Mouse (Mus musculus): ENCODE results near the gene Thrb. TPM values are rescaled to one million over a fixed set of nuclear protein-coding genes. Genes with fewer than 3 reads are reported as not detected.

Gene Thrb
- polyA plus RNA-seq, 1 experiment from 2014 or later = 0.32 TPM

DNA sequence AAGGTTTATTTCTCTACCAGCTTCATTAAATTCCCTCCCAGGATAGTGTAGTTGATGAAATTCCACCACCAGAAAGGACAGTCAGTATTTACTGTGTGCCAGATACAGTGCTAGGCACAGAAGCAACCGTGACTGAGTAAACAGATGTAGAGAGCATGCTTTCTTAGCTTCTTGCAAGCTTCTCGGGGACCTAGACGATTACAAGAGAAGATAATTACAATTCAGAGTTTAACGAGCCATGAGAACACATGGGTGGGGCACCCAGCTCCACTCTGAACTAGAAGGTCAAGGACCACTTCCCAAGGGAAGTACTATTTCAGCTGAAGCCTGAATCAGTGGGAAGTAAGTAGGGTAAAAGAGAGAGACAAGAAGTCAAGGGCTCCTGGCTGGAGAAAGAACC, 190.3 kb downstream of the Thrb start:
- Histone ChIP-seq H3K9me3 (ENCODE audit: control insufficient read depth, low read length) (no peaks in the 10 kb centered on the region), H3K9ac (ENCODE audit: low read length) (no peak overlapping the region), H3K4me2 (ENCODE audit: low read depth, low read length, severe bottlenecking) (no peak overlapping the region), H3K4me3 (ENCODE audit: low read depth, low read length) (no peak overlapping the region), H3K27ac (ENCODE audit: low read depth, low read length) (no peak overlapping the region), H3K4me1 (replicated peaks; ENCODE audit: control insufficient read depth, insufficient read depth, low read length) (no peaks in the 10 kb centered on the region), H3K27me3 (ENCODE audit: control insufficient read depth, insufficient read depth, low read length) (no peaks in the 10 kb centered on the region), H3K36me3 (ENCODE audit: control insufficient read depth, insufficient read depth, low read length) (no peaks in the 10 kb centered on the region)
- DNase-seq (ENCODE audit: low spot score) (no peak), ATAC-seq (replicated peaks; ENCODE audit: low FRiP score) (no peak)
- WGBS = 61% methylated on average over 4 of the region's 4 CpGs

DNA sequence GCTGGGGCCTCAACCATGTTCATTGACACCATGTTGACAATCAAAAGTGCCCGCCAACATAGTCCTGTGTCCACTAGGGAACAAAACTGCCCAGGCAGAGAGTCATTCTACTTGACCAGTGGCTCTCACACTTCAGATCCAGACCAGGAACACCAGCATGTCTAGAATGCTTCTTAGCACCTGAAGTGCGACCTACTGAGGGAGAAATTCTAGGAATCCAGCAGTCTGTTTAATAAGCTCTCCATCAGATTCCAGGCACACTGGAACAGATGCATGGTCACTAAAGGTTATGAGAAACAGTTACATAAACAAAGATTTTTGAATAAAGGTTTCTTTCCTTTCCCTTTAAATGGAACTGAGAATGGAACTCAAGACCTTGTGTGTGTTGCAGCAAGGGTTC, 192.2 kb downstream of the Thrb start:
- no peak overlapping the region for H3K9ac ChIP-seq (ENCODE audit: low read length)
- no peak overlapping the region for H3K4me2 ChIP-seq (ENCODE audit: low read depth, low read length, severe bottlenecking)
- no peaks in the 10 kb centered on the region for H3K36me3 ChIP-seq (ENCODE audit: control insufficient read depth, insufficient read depth, low read length)
- DNase-seq (ENCODE audit: low spot score) (no peak), ATAC-seq (replicated peaks; ENCODE audit: low FRiP score) (no peak)
- no peak overlapping the region for H3K4me3 ChIP-seq (ENCODE audit: low read depth, low read length)
- 85% methylated on average over 2 of the region's 2 CpGs for WGBS
- H3K4me1 ChIP-seq (replicated peaks; ENCODE audit: control insufficient read depth, insufficient read depth, low read length) = no peaks in the 10 kb centered on the region
- H3K9me3 ChIP-seq (ENCODE audit: control insufficient read depth, low read length) = no peaks in the 10 kb centered on the region
- no peaks in the 10 kb centered on the region for H3K27me3 ChIP-seq (ENCODE audit: control insufficient read depth, insufficient read depth, low read length)
- no peak overlapping the region for H3K27ac ChIP-seq (ENCODE audit: low read depth, low read length)

DNA sequence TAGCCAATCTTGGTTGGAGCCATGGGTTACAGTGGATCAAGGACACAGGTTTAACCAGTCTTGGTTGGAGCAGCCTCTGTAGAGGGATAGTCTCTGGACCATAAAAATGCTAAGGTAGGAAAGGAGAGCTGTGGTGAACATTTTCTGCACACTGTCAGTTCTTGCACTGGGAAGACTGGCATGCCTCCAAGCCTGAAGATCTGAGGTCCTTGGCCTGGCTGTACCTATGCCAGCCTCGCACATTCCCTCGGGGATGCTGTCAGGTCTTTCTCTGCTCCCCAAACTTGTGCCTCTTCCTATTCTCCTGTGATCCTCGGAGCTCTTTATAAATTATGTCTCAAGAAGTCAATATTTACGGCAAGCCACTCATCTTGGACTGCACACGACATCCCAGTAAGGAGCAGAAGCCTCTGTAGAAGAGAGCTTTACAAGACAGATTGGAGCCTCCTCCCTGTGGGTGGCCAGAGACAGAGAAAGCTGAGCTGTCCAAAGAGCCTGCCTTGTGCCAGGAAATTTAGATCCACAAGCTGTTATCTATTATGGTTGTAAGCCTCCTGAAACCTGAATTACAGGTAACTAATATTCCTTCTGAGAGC, 199.8 kb downstream of the Thrb start:
- no peaks in the 10 kb centered on the region for H3K27me3 ChIP-seq (ENCODE audit: control insufficient read depth, insufficient read depth, low read length)
- no peaks in the 10 kb centered on the region for H3K4me1 ChIP-seq (replicated peaks; ENCODE audit: control insufficient read depth, insufficient read depth, low read length)
- WGBS = 82% methylated on average over 5 of the region's 5 CpGs
- H3K4me2 ChIP-seq (ENCODE audit: low read depth, low read length, severe bottlenecking) = no peak overlapping the region
- DNase-seq (ENCODE audit: low spot score) = no peak
- no peak overlapping the region for H3K9ac ChIP-seq (ENCODE audit: low read length)
- H3K36me3 ChIP-seq (ENCODE audit: control insufficient read depth, insufficient read depth, low read length) = no peaks in the 10 kb centered on the region
- ATAC-seq (replicated peaks; ENCODE audit: low FRiP score) = no peak
- no peak overlapping the region for H3K4me3 ChIP-seq (ENCODE audit: low read depth, low read length)
- no peak overlapping the region for H3K27ac ChIP-seq (ENCODE audit: low read depth, low read length)
- H3K9me3 ChIP-seq (ENCODE audit: control insufficient read depth, low read length) = no peaks in the 10 kb centered on the region

DNA sequence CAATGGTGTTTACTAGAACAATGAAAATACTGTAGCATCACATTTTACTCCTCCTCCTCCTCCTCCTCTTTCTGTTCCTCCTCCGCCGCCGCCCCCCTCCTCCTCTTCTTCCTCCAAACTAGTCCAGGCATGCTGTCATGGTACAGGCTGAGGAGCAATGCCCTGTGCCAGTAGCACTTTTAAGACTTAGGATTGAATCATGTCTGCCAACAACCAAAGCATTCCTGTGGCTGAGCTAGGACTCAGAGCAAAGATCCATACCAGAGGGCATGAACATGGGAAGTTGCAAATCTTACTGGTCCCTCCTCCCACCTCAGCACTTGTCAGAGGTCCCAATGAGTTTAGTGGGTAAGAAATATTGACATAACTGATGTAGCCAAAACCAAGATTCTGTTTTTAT, 202.6 kb downstream of the Thrb start:
- no peak overlapping the region for H3K4me3 ChIP-seq (ENCODE audit: low read depth, low read length)
- WGBS = 94% methylated on average over 3 of the region's 3 CpGs
- H3K36me3 ChIP-seq (ENCODE audit: control insufficient read depth, insufficient read depth, low read length) = no peaks in the 10 kb centered on the region
- DNase-seq (ENCODE audit: low spot score) (no peak), ATAC-seq (replicated peaks; ENCODE audit: low FRiP score) (no peak)
- no peak overlapping the region for H3K27ac ChIP-seq (ENCODE audit: low read depth, low read length)
- H3K4me2 ChIP-seq (ENCODE audit: low read depth, low read length, severe bottlenecking) = no peak overlapping the region
- H3K27me3 ChIP-seq (ENCODE audit: control insufficient read depth, insufficient read depth, low read length) = no peaks in the 10 kb centered on the region
- H3K9ac ChIP-seq (ENCODE audit: low read length) = no peak overlapping the region
- no peaks in the 10 kb centered on the region for H3K4me1 ChIP-seq (replicated peaks; ENCODE audit: control insufficient read depth, insufficient read depth, low read length)
- no peaks in the 10 kb centered on the region for H3K9me3 ChIP-seq (ENCODE audit: control insufficient read depth, low read length)

DNA sequence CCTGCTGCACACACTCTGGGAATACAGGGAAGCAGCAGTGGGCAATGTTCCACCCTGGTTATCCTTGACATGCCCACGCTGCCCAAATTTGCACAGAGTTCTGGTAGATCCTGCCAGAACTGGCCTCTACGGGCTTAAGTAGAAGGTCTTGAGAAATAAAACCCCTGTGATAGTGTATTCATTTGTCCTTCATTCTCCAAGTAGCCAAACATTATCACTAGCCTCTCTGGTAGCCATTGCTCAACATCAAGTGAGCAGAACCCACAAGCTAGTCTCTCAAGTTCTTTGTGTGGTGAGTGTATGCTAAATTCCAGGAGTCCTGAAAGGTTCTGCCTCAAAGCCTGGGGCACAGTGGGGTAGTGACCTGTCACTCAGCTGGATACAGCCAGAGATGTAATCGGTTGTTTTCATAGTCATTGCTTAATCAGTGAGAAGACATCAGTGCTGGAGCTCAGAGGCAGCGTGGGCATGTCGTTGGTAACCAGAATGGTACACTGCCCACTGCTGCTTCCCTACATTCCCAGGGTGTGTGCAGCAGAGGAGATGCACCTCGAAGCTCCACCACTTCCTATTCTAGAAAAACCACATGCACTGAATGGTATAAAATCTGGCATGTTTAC, 203.8 kb downstream of the Thrb start:
- no peak overlapping the region for H3K4me2 ChIP-seq (ENCODE audit: low read depth, low read length, severe bottlenecking)
- H3K27ac ChIP-seq (ENCODE audit: low read depth, low read length) = no peak overlapping the region
- WGBS = 67% methylated on average over 6 of the region's 6 CpGs
- no peak overlapping the region for H3K9ac ChIP-seq (ENCODE audit: low read length)
- H3K4me1 ChIP-seq (replicated peaks; ENCODE audit: control insufficient read depth, insufficient read depth, low read length) = no peaks in the 10 kb centered on the region
- H3K36me3 ChIP-seq (ENCODE audit: control insufficient read depth, insufficient read depth, low read length) = no peaks in the 10 kb centered on the region
- DNase-seq (ENCODE audit: low spot score) = no peak
- no peak overlapping the region for H3K4me3 ChIP-seq (ENCODE audit: low read depth, low read length)
- no peaks in the 10 kb centered on the region for H3K9me3 ChIP-seq (ENCODE audit: control insufficient read depth, low read length)
- no peak for ATAC-seq (replicated peaks; ENCODE audit: low FRiP score)
- H3K27me3 ChIP-seq (ENCODE audit: control insufficient read depth, insufficient read depth, low read length) = no peaks in the 10 kb centered on the region

DNA sequence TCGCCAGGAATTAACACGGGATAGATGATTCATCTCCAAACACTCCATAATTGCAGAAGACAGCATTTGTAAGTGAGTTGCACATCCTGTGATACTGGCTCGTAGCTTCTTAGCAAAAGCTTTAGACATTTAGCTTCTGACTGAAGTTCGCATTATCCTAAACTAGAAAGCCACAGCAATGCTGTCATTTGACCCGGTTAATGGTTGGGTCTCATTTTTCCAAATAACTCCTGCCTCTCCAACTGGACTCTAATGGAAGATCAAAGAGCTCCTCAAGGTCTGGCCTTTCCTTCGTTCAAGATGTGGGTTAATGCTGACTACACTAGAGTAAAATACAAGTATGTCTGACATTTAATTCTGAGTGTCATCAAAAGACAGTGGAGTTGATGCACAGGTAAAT, 208.3 kb downstream of the Thrb start:
- DNase-seq (ENCODE audit: low spot score) (no peak), ATAC-seq (replicated peaks; ENCODE audit: low FRiP score) (no peak)
- Histone ChIP-seq H3K9ac (ENCODE audit: low read length) (no peak overlapping the region), H3K27ac (ENCODE audit: low read depth, low read length) (no peak overlapping the region), H3K9me3 (ENCODE audit: control insufficient read depth, low read length) (no peaks in the 10 kb centered on the region), H3K4me3 (ENCODE audit: low read depth, low read length) (no peak overlapping the region), H3K36me3 (ENCODE audit: control insufficient read depth, insufficient read depth, low read length) (no peaks in the 10 kb centered on the region), H3K4me1 (replicated peaks; ENCODE audit: control insufficient read depth, insufficient read depth, low read length) (no peaks in the 10 kb centered on the region), H3K27me3 (ENCODE audit: control insufficient read depth, insufficient read depth, low read length) (no peaks in the 10 kb centered on the region), H3K4me2 (ENCODE audit: low read depth, low read length, severe bottlenecking) (no peak overlapping the region)
- 84% methylated on average over 6 of the region's 6 CpGs for WGBS

DNA sequence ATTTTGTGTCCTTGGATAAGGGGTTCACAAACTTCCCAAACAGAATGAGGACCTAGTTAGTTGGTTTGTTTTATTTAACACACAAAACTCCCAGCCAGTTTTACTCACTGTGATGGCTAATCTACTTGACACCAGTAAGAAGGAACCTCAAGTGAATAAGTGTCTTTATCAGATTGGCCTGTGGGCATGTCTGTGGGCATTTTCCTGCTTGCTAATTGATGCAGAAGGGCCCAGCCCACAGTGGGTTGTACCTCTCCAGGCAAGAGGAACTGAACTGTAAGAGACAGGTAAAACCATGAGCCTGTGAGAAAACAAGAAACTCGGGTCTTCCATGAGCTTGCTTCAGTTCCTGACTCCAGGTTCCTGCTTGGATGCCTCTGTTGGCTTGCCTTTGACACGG, 215.9 kb downstream of the Thrb start:
- Histone ChIP-seq H3K9ac (ENCODE audit: low read length) (no peak overlapping the region), H3K36me3 (ENCODE audit: control insufficient read depth, insufficient read depth, low read length) (no peaks in the 10 kb centered on the region), H3K27ac (ENCODE audit: low read depth, low read length) (no peak overlapping the region), H3K4me2 (ENCODE audit: low read depth, low read length, severe bottlenecking) (no peak overlapping the region), H3K27me3 (ENCODE audit: control insufficient read depth, insufficient read depth, low read length) (no peaks in the 10 kb centered on the region), H3K4me1 (replicated peaks; ENCODE audit: control insufficient read depth, insufficient read depth, low read length) (no peaks in the 10 kb centered on the region), H3K9me3 (ENCODE audit: control insufficient read depth, low read length) (no peaks in the 10 kb centered on the region), H3K4me3 (ENCODE audit: low read depth, low read length) (no peak overlapping the region)
- DNase-seq (ENCODE audit: low spot score) = no peak
- 68% methylated on average over 2 of the region's 2 CpGs for WGBS
- ATAC-seq (replicated peaks; ENCODE audit: low FRiP score) = no peak

DNA sequence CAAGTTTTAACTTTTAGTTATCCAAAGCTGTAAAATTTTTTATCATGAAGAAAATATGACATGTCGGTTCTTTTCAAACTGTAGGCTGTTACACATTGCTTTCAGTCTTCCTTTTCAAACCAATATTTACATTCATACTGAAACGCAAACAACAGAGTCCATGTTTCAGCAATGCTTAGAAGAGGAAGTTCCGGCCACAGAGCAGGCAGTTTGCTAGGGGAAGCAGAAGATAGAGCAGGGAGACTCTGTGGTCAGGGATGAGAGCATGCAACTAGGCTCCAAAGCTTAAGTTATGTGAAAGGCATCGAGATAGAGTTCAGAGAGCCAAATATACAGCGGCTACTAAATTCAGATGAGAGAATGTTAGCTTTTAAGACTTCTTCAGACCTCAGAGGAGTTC, 219.4 kb downstream of the Thrb start:
- DNase-seq (ENCODE audit: low spot score) (no peak), ATAC-seq (replicated peaks; ENCODE audit: low FRiP score) (no peak)
- Histone ChIP-seq H3K4me1 (replicated peaks; ENCODE audit: control insufficient read depth, insufficient read depth, low read length) (no peaks in the 10 kb centered on the region), H3K27ac (ENCODE audit: low read depth, low read length) (no peak overlapping the region), H3K9me3 (ENCODE audit: control insufficient read depth, low read length) (no peaks in the 10 kb centered on the region), H3K4me3 (ENCODE audit: low read depth, low read length) (no peak overlapping the region), H3K9ac (ENCODE audit: low read length) (no peak overlapping the region), H3K4me2 (ENCODE audit: low read depth, low read length, severe bottlenecking) (no peak overlapping the region), H3K36me3 (ENCODE audit: control insufficient read depth, insufficient read depth, low read length) (no peaks in the 10 kb centered on the region), H3K27me3 (ENCODE audit: control insufficient read depth, insufficient read depth, low read length) (no peaks in the 10 kb centered on the region)
- 92% methylated on average over 5 of the region's 5 CpGs for WGBS

DNA sequence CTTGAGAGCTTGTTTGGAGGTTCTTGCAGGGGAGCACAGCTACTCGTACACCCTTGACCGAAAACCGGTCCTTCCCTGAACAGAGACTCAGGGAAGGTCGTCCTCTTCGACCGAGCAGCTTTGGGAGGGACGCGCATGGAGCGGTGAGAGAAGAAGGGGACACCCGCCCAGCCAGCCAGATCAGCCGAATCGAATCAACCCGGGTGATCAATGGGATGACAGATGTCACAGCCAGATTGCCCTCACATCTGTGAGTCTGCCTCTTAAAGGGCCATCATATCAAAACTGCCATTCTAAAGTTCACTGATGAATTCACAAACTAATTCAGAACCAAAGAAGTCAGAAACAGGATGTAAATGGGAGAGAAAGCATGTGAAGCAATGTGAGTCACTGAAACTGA, 224.8 kb downstream of the Thrb start:
- H3K27ac ChIP-seq (ENCODE audit: low read depth, low read length) = no peak overlapping the region
- H3K4me3 ChIP-seq (ENCODE audit: low read depth, low read length) = no peak overlapping the region
- H3K9ac ChIP-seq (ENCODE audit: low read length) = no peak overlapping the region
- ATAC-seq (replicated peaks; ENCODE audit: low FRiP score) = no peak
- WGBS = 91% methylated on average over 13 of the region's 13 CpGs
- H3K9me3 ChIP-seq (ENCODE audit: control insufficient read depth, low read length) = no peaks in the 10 kb centered on the region
- H3K4me2 ChIP-seq (ENCODE audit: low read depth, low read length, severe bottlenecking) = no peak overlapping the region
- H3K36me3 ChIP-seq (ENCODE audit: control insufficient read depth, insufficient read depth, low read length) = no peaks in the 10 kb centered on the region
- no peaks in the 10 kb centered on the region for H3K4me1 ChIP-seq (replicated peaks; ENCODE audit: control insufficient read depth, insufficient read depth, low read length)
- H3K27me3 ChIP-seq (ENCODE audit: control insufficient read depth, insufficient read depth, low read length) = no peaks in the 10 kb centered on the region
- no peak for DNase-seq (ENCODE audit: low spot score)
